Comparison of ENCODE assay signal across 9 mouse cellular contexts in genomic region chr7:136010013-136010412, GRCm38 (mm10).
A peak's percentile ranks its signal among the peaks of the same experiment; 100 is the strongest.
DNase-seq lines count a peak whose midpoint lies in the region; ATAC-seq lines count a peak whose summit lies in the region.
"Had no signal": no experiment of that assay in that cellular context is flagged by ENCODE, and none has a peak within 500 bp of the region (broad histone marks: within the 10 kb centered on the region; RNA-seq: fewer than 3 reads in every experiment).

No protein-coding gene starts in this region.

- ATAC-seq in kidney, embryonic 14.5 days (ENCODE audit: low FRiP score, low TSS enrichment), result no peak
- ATAC-seq in embryonic facial prominence, embryonic 14.5 days (ENCODE audit: low read depth), result 0 out of 2 replicates have a peak, but pooled peaks have one; percentile 37
- peak; percentile 76 for ATAC-seq in neural tube, embryonic 15.5 days (ENCODE audit: low FRiP score)

- H3K4me2 ChIP-seq in kidney, embryonic 14.5 days (replicated peaks; ENCODE audit: low read depth, low read length), result no peak overlapping the region
- no peak overlapping the region for H3K4me2 ChIP-seq in embryonic facial prominence, embryonic 14.5 days (ENCODE audit: low read depth, low read length)
- H3K4me2 ChIP-seq in neural tube, embryonic 15.5 days, result no peak overlapping the region
- H3K4me2 ChIP-seq: liver, embryonic 13.5 days had no signal

- H3K4me3 ChIP-seq in kidney, embryonic 14.5 days (ENCODE audit: low read length), result no peak overlapping the region
- H3K4me3 ChIP-seq in embryonic facial prominence, embryonic 14.5 days (ENCODE audit: low read depth, low read length), result no peak overlapping the region
- no peak overlapping the region for H3K4me3 ChIP-seq in neural tube, embryonic 15.5 days (replicated peaks)
- H3K4me3 ChIP-seq: liver, embryonic 13.5 days had no signal

- H3K4me1 ChIP-seq in kidney, embryonic 14.5 days (ENCODE audit: control insufficient read depth, insufficient read depth, low read length), result peaks cover 5% of the 10 kb centered on the region; the same call in 1 of the 2 replicates
- peaks cover 3% of the 10 kb centered on the region; the same call in 1 of the 2 replicates for H3K4me1 ChIP-seq in embryonic facial prominence, embryonic 14.5 days (ENCODE audit: control insufficient read depth, insufficient read depth, low read length)
- peaks cover 25% of the 10 kb centered on the region for H3K4me1 ChIP-seq in neural tube, embryonic 15.5 days
- H3K4me1 ChIP-seq: liver, embryonic 13.5 days had no signal

- DNase-seq in kidney, adult 11 months, result peak; percentile 24
- peak; percentile 76 to 77 for DNase-seq in adrenal gland, postnatal 36 days
- no peak for DNase-seq in embryonic facial prominence, embryonic 14.5 days (ENCODE audit: low spot score)
- peak; percentile 45 to 70 for DNase-seq in heart, postnatal 14 days
- DNase-seq in left cerebral cortex, adult 8-10 months (ENCODE audit: low spot score in 2 of 2), result peak; percentile 55 to 78
- DNase-seq in spleen, postnatal 36 days (ENCODE audit: low spot score in 2 of 2), result no peak
- DNase-seq: liver, embryonic 13.5 days had no signal

- intact Hi-C loops in heart, postnatal 14 days (cut with DNase I), result no loop called here

- 57% methylated on average over 7 of the region's 7 CpGs for WGBS in kidney, embryonic 14.5 days
- WGBS in embryonic facial prominence, embryonic 14.5 days, result 55% methylated on average over 7 of the region's 7 CpGs
- 43% methylated on average over 7 of the region's 7 CpGs for WGBS in neural tube, embryonic 15.5 days

- H3K27ac ChIP-seq in kidney, embryonic 14.5 days (ENCODE audit: low read depth, low read length), result no peak overlapping the region
- no peak overlapping the region for H3K27ac ChIP-seq in embryonic facial prominence, embryonic 14.5 days (replicated peaks; ENCODE audit: low read depth, low read length)
- peak overlapping the region; percentile 45; the same call in 1 of the 2 replicates for H3K27ac ChIP-seq in neural tube, embryonic 15.5 days (replicated peaks)
- H3K27ac ChIP-seq: liver, embryonic 13.5 days had no signal

- H3K9ac ChIP-seq in kidney, embryonic 14.5 days (ENCODE audit: low read depth, low read length), result no peak overlapping the region
- H3K9ac ChIP-seq in embryonic facial prominence, embryonic 14.5 days (ENCODE audit: low read depth, low read length), result no peak overlapping the region
- H3K9ac ChIP-seq in neural tube, embryonic 15.5 days (replicated peaks), result no peak overlapping the region
- H3K9ac ChIP-seq: liver, embryonic 13.5 days had no signal

- H3K36me3 ChIP-seq in kidney, embryonic 14.5 days (ENCODE audit: control insufficient read depth, insufficient read depth, low read length), result no peaks in the 10 kb centered on the region
- H3K36me3 ChIP-seq in embryonic facial prominence, embryonic 14.5 days (ENCODE audit: control insufficient read depth, insufficient read depth, low read length), result no peaks in the 10 kb centered on the region
- H3K36me3 ChIP-seq in neural tube, embryonic 15.5 days, result no peaks in the 10 kb centered on the region
- H3K36me3 ChIP-seq: liver, embryonic 13.5 days had no signal

- H3K9me3 ChIP-seq in kidney, embryonic 14.5 days (ENCODE audit: control insufficient read depth, low read length), result no peaks in the 10 kb centered on the region
- 0 out of 2 replicates have a peak, but pooled peaks cover 4% of the 10 kb centered on the region for H3K9me3 ChIP-seq in embryonic facial prominence, embryonic 14.5 days (ENCODE audit: control insufficient read depth, low read length)
- no peaks in the 10 kb centered on the region for H3K9me3 ChIP-seq in neural tube, embryonic 15.5 days (replicated peaks)
- H3K9me3 ChIP-seq: liver, embryonic 13.5 days had no signal

- peaks cover 12% of the 10 kb centered on the region for H3K27me3 ChIP-seq in kidney, embryonic 14.5 days (ENCODE audit: control insufficient read depth, insufficient read depth, low read length)
- no peaks in the 10 kb centered on the region for H3K27me3 ChIP-seq in embryonic facial prominence, embryonic 14.5 days (replicated peaks; ENCODE audit: control insufficient read depth, insufficient read depth, low read length)
- H3K27me3 ChIP-seq in neural tube, embryonic 15.5 days (replicated peaks), result no peaks in the 10 kb centered on the region

Comparison
In these comparisons a context has a peak if more than half of its experiments do, and no peak if none do; other contexts are left out.
1. DNase-seq: peak in kidney, adult 11 months (single experiment), adrenal gland, postnatal 36 days (2 of 2), heart, postnatal 14 days (2 of 2) and left cerebral cortex, adult 8-10 months (2 of 2); none in embryonic facial prominence, embryonic 14.5 days (single experiment) and spleen, postnatal 36 days (0 of 2).